Mouse (Mus musculus) ovary, adult 18-20 months (tissue): Measurements from ENCODE around the gene Ptma.

Source experiments
- DNase-seq: peaks from one replicate; pipeline ENCODE4 v3.0.0; 2022; ENCODE audit warnings: low spot score, mixed read lengths

Gene Ptma

DNA sequence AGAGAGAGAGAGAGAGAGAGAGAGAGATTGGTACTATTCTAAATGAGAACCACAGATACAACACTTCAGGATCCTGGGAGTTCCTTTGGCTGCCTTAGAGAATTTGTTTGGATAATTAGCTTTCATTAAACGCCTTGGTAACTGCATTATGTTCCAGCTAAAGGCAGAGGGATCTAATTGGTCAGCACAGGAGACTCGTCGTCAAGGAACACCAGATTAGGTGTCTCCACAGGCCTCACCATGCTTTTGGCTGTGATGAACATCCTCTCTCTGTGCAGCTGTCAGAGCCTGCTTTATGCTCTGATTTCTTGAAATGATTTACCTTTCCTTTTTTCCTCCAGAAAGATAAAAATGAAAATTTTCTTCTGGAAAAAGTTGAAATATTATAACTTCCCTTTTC, 20.3 kb downstream of the Ptma start:
- no peak for DNase-seq

- DNase-seq: no peak
Observed at GRCm38 (mm10) chr1:86551299-86551698, 24.8 kb downstream of the Ptma start.

GRCm38 (mm10) chr1:86551877-86552276, 25.4 kb downstream of the Ptma start:
- DNase-seq: no peak

DNA sequence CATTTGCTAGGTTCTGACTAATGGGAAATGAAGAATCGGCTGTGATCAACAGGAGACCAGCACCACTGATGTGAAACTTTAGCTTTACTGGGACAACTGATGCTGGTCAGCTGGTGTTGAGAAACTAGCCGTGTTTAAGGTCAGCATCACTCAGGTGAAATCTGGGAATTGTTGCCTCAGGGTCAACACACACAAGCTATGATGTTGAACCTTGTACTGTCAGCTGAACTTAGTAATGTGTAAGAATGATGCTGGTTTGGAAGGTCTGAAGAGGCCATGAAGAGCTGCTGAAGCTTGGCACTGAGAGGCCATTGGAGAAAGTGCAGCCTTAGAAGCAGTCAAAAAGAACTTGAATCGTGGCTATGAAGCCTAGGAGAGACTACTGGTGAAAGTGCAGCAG, 29.1 kb downstream of the Ptma start:
- no peak for DNase-seq

DNA sequence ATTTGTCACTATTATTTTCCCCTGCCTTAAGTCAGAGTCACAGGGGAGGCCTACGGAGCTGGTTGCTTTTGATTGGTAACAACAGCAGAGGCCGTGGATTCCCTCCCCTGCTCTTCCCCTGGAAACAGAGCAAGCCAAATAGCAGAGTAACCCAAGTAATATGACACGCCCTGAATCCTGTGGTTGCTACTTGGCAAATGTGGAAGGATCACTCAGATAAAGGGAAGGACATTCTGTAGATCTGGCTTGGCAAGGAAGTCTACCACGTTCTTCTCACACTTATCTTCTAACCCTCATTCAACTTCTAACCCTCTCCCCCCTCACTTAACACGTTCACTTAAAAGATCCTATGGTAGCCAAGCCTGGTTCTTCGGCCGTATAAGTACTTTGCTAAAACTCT, 31.3 kb downstream of the Ptma start:
- DNase-seq: peak; percentile 57

GRCm38 (mm10) chr1:86559232-86559631, 32.7 kb downstream of the Ptma start:
- DNase-seq: no peak

GRCm38 (mm10) chr1:86562663-86563062, 36.1 kb downstream of the Ptma start:
- no peak for DNase-seq

GRCm38 (mm10) chr1:86568409-86568808, 41.9 kb downstream of the Ptma start:
- no peak for DNase-seq

GRCm38 (mm10) chr1:86569292-86569860, 42.9 kb downstream of the Ptma start:
- no peak for DNase-seq

DNA sequence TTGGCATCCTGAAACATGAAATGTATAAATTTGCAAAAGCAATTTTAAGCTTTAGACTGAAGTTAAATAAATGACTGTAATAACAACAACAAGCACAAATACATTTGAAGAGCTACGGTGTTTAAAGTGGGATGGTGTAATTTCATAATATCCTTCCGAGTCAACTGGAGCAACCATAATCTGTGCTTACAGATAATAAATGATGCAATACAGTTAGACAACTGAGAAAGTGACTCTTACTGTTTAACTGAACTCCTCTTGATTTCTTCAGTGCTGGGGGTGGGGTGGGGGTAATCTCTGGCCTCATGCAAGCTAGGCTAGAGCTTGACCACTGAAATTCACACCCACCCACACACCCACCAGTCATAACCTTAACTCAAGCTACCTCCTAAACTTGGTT, 44.9 kb downstream of the Ptma start:
- no peak for DNase-seq

DNA sequence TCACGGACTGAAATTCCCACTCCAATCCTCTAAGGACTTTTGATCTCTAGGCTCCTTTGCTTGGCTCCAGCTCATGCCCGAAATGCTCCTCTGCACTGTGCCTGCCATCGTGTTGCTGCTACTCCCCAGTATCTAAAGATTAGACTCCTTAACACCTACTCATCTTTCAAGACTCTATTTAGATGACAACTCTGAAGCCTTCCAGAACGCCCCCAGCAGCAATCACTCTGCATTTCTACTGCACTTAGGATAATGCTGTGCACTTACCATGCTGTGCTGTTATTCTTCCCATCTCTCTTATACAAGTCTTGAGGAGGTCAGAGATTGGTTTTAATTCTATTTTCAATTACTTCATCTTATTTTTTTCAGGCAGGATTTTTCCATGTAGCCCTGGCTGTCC, 45.4 kb downstream of the Ptma start:
- no peak for DNase-seq
